Mouse (Mus musculus) forelimb bud, embryonic 11.5 days (tissue): Measurements from ENCODE around the gene Fermt2.
A peak's percentile ranks its signal among the peaks of the same experiment; 100 is the strongest.

Experiments used
- DNase-seq: peaks from one replicate; pipeline ENCODE4 v3.0.0-alpha.2; 2012; ENCODE audit warnings: low read depth, low spot score

The Fermt2 gene

DNA sequence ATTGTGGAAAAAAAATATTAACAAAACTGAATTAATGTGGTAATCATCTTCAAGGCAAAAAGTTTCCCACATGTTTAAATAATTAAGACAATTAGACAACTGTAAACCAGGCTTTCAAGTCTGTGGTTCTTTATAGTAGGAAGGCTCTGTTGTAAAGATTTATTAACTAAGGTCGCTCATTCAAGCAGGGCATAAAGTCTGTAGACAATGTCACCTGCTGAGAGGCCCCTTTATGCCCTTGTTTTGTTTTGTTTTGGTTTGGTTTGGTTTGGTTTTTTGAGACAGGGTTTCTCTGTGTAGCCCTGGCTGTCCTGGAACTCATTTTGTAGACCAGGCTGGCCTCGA lies 91.0 kb downstream of the Fermt2 start:
- peak; percentile 67 for DNase-seq

DNA sequence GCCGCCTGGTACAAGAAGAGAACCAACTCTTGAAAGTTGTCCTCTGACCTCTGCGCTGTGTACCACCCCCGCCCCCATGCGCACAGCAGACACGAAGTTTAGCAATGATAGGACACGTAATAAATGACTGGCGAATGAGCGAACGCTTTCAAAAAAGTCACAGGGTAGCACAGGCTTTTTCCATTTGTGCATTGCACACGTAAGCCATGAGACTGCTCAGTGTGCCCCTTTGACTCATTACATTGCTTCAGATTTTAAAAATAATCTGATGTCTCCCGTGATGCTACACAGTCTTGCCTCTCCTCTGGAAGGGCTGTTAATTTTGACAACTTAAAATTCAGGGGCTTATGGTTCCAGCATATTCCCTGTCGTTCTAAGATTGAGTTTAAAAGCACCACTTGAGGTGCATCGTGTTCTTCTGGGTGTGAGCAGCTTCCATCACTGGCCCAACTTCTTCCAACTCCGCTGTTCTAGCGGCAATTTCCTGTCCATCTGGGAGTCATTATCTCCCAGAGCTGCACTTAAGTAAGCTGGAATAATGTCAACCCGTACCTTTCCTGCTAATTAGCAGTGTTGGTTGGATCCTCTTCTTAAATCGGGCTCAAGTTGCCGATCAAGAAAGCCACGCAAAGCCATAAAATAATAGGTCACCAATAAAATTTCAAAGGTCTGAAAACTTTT lies 91.5 kb downstream of the Fermt2 start:
- peak; percentile 88 for DNase-seq

DNA sequence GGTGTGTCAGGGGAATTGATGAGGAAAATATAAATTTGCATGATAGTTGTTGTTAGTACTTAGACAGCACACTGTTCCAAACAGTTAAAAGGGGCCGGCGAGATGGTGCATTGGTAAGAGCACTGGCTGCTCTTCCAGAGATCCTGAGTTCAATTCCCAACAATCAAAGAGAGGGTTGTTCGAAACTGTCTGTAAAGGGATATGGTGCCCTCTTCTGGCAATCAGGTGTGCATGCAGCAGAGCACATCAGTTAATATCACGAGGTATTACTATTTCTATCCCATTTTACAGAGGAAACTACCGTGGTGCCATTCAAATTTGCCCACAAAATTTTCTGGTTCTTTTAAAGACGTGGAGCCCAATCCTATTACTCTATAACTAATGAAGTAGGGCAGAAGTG lies 95.7 kb downstream of the Fermt2 start:
- no peak for DNase-seq

DNA sequence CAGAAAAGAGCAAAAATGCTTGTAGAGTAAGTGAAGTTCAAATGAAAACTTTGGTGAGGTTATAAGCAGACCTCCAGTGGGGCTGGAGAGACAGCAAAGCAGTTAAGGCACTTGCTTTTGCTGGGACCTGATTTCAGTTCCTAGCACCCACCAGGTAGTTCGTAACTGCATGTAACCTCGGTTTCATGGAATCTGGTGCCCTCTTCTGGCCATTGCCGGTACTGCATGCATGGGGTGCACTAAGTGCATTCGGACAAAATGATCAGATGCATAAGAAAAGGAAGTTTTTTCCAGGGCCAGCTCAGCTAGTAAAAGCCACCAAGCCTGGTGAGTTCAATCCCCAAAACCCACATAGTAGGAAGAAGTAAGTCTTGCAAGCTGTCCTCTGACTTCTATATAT lies 97.9 kb downstream of the Fermt2 start:
- DNase-seq = no peak

DNA sequence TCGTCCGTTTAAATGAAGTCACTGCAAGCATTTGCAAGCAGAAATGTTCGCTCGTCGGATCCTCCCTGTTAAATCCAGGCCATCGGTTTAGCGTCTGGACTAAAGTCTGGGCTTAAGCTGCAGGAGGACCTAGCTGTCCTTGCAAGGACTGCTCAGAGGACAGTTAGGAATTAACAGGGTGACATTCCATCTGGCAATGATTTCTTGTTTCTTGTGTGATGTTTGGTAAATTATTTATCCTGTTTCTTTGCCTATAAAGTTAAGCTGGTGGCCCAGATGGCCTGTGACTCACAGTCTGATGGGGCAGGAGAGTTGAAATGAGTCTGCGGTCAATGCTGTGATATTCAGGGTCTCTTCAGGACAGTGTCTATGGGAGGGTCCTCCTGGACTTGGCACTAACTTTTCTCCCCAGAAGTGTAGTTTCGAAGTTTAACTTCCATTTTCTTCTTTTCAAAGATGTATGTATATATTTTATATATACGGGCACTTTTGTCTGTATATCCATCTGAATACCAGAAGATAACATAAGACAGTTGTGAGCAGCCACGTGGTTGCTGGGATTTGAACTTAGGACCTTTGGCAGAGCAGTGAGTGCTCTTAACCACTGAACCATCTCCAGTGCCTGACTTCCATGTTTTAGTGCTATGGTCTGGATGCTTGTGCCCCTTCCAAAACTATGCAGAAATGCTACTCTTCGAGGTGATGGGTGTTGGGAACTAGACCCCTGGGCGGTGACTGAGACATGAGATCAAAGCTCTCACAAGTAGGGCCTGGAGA lies 99.7 kb downstream of the Fermt2 start:
- no peak for DNase-seq

DNA sequence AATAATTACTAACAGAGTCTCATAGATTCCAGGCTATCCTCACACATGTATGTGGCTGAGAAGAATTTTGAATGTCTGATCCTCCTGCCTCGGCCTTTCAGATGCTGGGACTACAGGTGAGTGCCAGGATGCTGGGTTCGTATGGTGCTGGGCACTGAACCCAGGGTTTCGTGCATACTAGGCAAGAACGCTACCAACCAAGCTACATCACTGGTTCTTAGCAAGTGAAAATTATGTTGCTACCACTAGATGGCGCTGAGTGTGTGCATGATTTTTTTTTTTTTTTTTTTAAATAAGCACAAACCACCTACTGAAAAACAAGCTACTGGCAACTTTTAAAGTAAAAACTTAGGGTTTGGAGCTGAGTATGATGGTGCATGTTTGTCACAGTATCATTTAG lies 106.7 kb downstream of the Fermt2 start:
- DNase-seq = peak; percentile 85

DNA sequence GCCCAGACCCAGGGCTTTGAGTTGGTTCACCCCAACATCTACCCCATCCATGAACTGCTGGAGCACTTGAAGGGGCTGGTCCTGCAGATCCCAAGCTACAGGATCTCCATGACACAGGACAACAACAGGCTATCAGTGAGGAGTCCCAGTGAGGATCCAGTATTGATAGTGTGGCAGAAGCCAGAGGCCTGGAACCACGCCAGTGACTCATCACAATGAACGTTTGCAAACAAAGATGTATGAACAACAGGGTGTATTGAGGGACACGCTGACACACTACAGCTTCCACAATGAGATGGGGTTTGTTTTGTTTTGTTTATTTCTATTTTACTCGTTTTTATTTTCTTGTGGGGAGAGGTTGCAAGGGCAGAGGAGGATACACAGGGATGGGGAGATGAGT lies 107.5 kb downstream of the Fermt2 start:
- DNase-seq = no peak

DNA sequence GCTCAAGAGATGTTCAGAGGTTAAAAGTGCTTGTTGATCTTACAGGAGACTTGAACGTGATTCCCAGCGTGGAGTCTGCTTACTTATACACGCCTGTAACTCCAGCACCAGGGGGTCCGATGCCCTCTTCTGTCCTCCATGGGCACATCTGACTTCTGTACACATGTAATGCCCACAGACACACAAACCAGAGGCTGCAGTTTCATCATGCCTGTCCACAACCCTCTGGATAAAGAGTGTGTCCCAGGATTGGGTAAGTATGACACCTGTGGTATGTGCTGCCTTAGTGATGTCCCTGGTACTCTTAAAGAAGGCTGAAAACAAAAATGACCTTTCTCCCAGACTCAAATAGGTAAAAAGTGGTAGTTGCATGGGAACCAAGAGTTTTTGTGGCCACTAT lies 110.6 kb downstream of the Fermt2 start:
- no peak for DNase-seq

DNA sequence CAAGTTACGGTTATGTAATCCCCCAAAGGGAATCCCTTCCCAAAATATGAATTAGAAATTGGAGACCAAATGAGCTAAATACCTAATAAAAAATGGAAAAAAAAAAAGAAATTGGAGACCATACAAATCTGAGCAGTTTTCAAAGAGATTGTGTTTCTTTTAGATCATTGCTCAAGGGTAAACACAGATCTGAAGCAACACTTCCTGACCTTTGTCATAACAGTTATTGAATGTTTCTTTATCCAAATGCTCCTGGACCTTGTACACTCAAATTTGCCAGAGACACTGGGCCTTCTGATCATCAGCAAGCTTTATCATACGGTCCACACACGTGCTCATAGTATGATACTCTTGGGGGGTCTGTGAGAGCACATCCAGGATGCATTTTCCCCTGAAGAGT lies 111.4 kb downstream of the Fermt2 start:
- no peak for DNase-seq

DNA sequence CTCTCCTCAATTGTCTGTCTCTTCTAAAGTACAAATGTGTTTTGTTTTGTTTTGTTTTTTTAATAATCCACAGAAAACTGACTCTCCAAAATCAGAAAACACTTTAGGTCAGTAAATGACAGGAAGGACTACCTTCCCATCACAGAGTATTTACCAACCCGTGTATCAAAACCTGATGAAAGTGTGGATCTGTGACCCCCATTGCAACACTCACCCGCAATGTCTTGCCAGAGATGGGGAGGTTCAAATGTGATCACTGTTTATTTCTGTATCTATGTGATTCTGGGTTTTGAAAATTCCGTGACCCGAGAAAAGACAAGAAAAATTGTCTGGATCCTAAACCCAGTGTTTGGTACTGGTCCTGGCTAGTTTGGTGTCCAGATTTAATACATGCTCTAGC lies 113.7 kb downstream of the Fermt2 start:
- DNase-seq = no peak
